Mouse (Mus musculus) liver, adult 2 months (tissue): ENCODE results near the gene Lmtk3. TPM values are rescaled to one million over a fixed set of nuclear protein-coding genes. Genes with fewer than 3 reads are reported as not detected.

Experiments
- DNase-seq: peaks from one replicate; pipeline ENCODE4 v3.0.0-alpha.2; 2011; ENCODE audit warnings: low read depth, low spot score; ENCODE audit errors: extremely low read depth
- H3K27ac ChIP-seq: fragments of 200-500 bp; replicated peaks from 2 replicates; pipeline ENCODE4 v1.5.1; 2012; ENCODE audit warnings: low read depth, mild to moderate bottlenecking, control low read depth, inconsistent platforms, low read length; ENCODE audit not compliant: insufficient read depth
- H3K27me3 ChIP-seq: fragments of 200-500 bp; 2 replicates; pipeline ENCODE4 v1.6.1; 2012; ENCODE audit warnings: mild to moderate bottlenecking, moderate library complexity, low read length, inconsistent platforms; ENCODE audit not compliant: control insufficient read depth, insufficient read depth
- H3K36me3 ChIP-seq: fragments of 200-500 bp; 2 replicates; pipeline ENCODE4 v1.6.1; 2012; ENCODE audit warnings: low read length, inconsistent platforms; ENCODE audit not compliant: control insufficient read depth, insufficient read depth
- H3K4me1 ChIP-seq: fragments of 200-500 bp; 2 replicates; pipeline ENCODE4 v1.6.1; 2011; ENCODE audit warnings: low read length; ENCODE audit not compliant: control insufficient read depth, insufficient read depth
- H3K4me3 ChIP-seq: fragments of 200-500 bp; 2 replicates; pipeline ENCODE4 v1.5.1; 2011; ENCODE audit warnings: low read depth, mild to moderate bottlenecking, control low read depth, low read length, moderate library complexity; ENCODE audit not compliant: insufficient read depth
- H3K79me2 ChIP-seq: fragments of 200-500 bp; 2 replicates; pipeline ENCODE4 v1.6.1; 2012; ENCODE audit warnings: inconsistent platforms, mild to moderate bottlenecking, low read length, moderate library complexity; ENCODE audit not compliant: control insufficient read depth, insufficient read depth
- H3K9ac ChIP-seq: fragments of 200-500 bp; 2 replicates; pipeline ENCODE4 v1.6.1; 2012; ENCODE audit warnings: low read depth, mild to moderate bottlenecking, control low read depth, inconsistent platforms, low read length
- CTCF ChIP-seq: fragments of 200-500 bp; IDR thresholded peaks from 2 replicates; pipeline ENCODE4 v1.5.1; 2011; ENCODE audit warnings: low read depth, low read length, control low read depth
- POLR2A ChIP-seq: fragments of 200-500 bp; IDR thresholded peaks from 2 replicates; pipeline ENCODE4 v1.6.1; 2011; ENCODE audit warnings: low read length, control low read depth; ENCODE audit not compliant: insufficient read depth; ENCODE audit errors: extremely low read depth
- WGBS: fragments of 180-500 bp; shearing (Covaris S2); methylation state at CpG from one replicate; pipeline ENCODE4 v1.1.7; 2018; 5-methylcytosine and 5-hydroxymethylcytosine counted together
- polyA plus RNA-seq: library from polyadenylated mRNA; depleted of rRNA; stranded (reverse); fragments of >200 nt; gene quantifications from 2 replicates; pipeline ENCODE4 v1.2.3, GENCODE M21; 2012; rRNA removed
- total RNA-seq: library from RNA; depleted of rRNA; stranded (reverse); fragments of >200 nt; gene quantifications from 2 replicates; pipeline ENCODE4 v1.2.3, GENCODE M21; 2014; rRNA removed

Lmtk3 gene
- total and polyA plus RNA-seq, 2 experiments = 0.02 TPM; not detected in 1

GRCm38 (mm10) chr7:45853089-45853488 lies 69.6 kb downstream of the Lmtk3 start:
- Histone ChIP-seq H3K4me3 (no peak overlapping the region), H3K9ac (no peak overlapping the region), H3K79me2 (no peaks in the 10 kb centered on the region), H3K4me1 (no peaks in the 10 kb centered on the region), H3K27ac (no peak overlapping the region), H3K36me3 (no peaks in the 10 kb centered on the region), H3K27me3 (peaks cover 5% of the 10 kb centered on the region; the same call in 1 of the 2 replicates)
- TF ChIP-seq POLR2A (no peak), CTCF (no peak)
- 85% methylated on average over 12 of the region's 12 CpGs for WGBS
- no peak for DNase-seq

Other genes starting within 250 kb of the Lmtk3 start
- gene Hsd17b14, start 228.8 kb upstream of the Lmtk3 start, total RNA-seq = not detected in 2 replicates
- gene Hsd17b14, start 228.8 kb upstream of the Lmtk3 start, polyA plus RNA-seq = not detected in 2 replicates
- gene Bcat2, start 213.6 kb upstream of the Lmtk3 start, total RNA-seq = 14.7 and 18.1 TPM in 2 replicates
- gene Bcat2, start 213.6 kb upstream of the Lmtk3 start, polyA plus RNA-seq = 41.0 and 54.5 TPM in 2 replicates
- 0.94 and 1.0 TPM in 2 replicates for gene Fgf21, start 168.2 kb upstream of the Lmtk3 start, total RNA-seq
- 3.7 and 4.3 TPM in 2 replicates for gene Fgf21, start 168.2 kb upstream of the Lmtk3 start, polyA plus RNA-seq
- gene Fut1, start 166.4 kb upstream of the Lmtk3 start, total RNA-seq = not detected in 2 replicates
- gene Fut1, start 166.4 kb upstream of the Lmtk3 start, polyA plus RNA-seq = 0.15 and 0.21 TPM in 2 replicates
- 0.09 TPM in 1 of 2 replicates, not detected in the other for gene Izumo1, start 161.9 kb upstream of the Lmtk3 start, total RNA-seq
- gene Izumo1, start 161.9 kb upstream of the Lmtk3 start, polyA plus RNA-seq = 0.04 and 0.13 TPM in 2 replicates
- 2.3 and 4.3 TPM in 2 replicates for gene Rasip1, start 156.2 kb upstream of the Lmtk3 start, total RNA-seq
- 3.6 and 5.1 TPM in 2 replicates for gene Rasip1, start 156.2 kb upstream of the Lmtk3 start, polyA plus RNA-seq
- gene Mamstr, start 143.8 kb upstream of the Lmtk3 start, total RNA-seq = 0.07 and 0.09 TPM in 2 replicates
- 0.10 and 0.19 TPM in 2 replicates for gene Mamstr, start 143.8 kb upstream of the Lmtk3 start, polyA plus RNA-seq
- 0.18 TPM in 1 of 2 replicates, not detected in the other for gene Fut2, start 117.3 kb upstream of the Lmtk3 start, total RNA-seq
- 0.05 and 0.14 TPM in 2 replicates for gene Fut2, start 117.3 kb upstream of the Lmtk3 start, polyA plus RNA-seq
- not detected in 2 replicates for gene Ntn5, start 99.7 kb upstream of the Lmtk3 start, total RNA-seq
- not detected in 2 replicates for gene Ntn5, start 99.7 kb upstream of the Lmtk3 start, polyA plus RNA-seq
- gene Sec1, start 89.3 kb upstream of the Lmtk3 start, total RNA-seq = not detected in 2 replicates
- not detected in 2 replicates for gene Sec1, start 89.3 kb upstream of the Lmtk3 start, polyA plus RNA-seq
- gene Car11, start 83.9 kb upstream of the Lmtk3 start, total RNA-seq = 0.09 and 0.13 TPM in 2 replicates
- gene Car11, start 83.9 kb upstream of the Lmtk3 start, polyA plus RNA-seq = 0.59 and 1.6 TPM in 2 replicates
- gene Dbp, start 78.7 kb upstream of the Lmtk3 start, total RNA-seq = 93.0 and 110 TPM in 2 replicates
- 8.6 and 17.0 TPM in 2 replicates for gene Dbp, start 78.7 kb upstream of the Lmtk3 start, polyA plus RNA-seq
- 436 and 542 TPM in 2 replicates for gene Rpl18, start 68.3 kb upstream of the Lmtk3 start, total RNA-seq
- gene Rpl18, start 68.3 kb upstream of the Lmtk3 start, polyA plus RNA-seq = 366 and 534 TPM in 2 replicates
- gene Sphk2, start 65.7 kb upstream of the Lmtk3 start, total RNA-seq = 13.4 and 15.2 TPM in 2 replicates
- gene Sphk2, start 65.7 kb upstream of the Lmtk3 start, polyA plus RNA-seq = 62.9 and 80.1 TPM in 2 replicates
- gene Fam83e, start 62.5 kb upstream of the Lmtk3 start, total RNA-seq = 0.18 TPM in 1 of 2 replicates, not detected in the other
- 0.05 and 0.10 TPM in 2 replicates for gene Fam83e, start 62.5 kb upstream of the Lmtk3 start, polyA plus RNA-seq
- not detected in 2 replicates for gene Spaca4, start 57.9 kb upstream of the Lmtk3 start, total RNA-seq
- gene Spaca4, start 57.9 kb upstream of the Lmtk3 start, polyA plus RNA-seq = not detected in 2 replicates
- not detected in 2 replicates for gene Sult2b1, start 931 bp downstream of the Lmtk3 start, total RNA-seq
- gene Sult2b1, start 931 bp downstream of the Lmtk3 start, polyA plus RNA-seq = 0.10 TPM in 1 of 2 replicates, not detected in the other
- 18.1 and 20.9 TPM in 2 replicates for gene Cyth2, start 30.8 kb downstream of the Lmtk3 start, total RNA-seq
- gene Cyth2, start 30.8 kb downstream of the Lmtk3 start, polyA plus RNA-seq = 14.2 and 14.8 TPM in 2 replicates
- gene Kcnj14, start 41.0 kb downstream of the Lmtk3 start, total RNA-seq = 0.07 TPM in 1 of 2 replicates, not detected in the other
- 0.11 TPM in 1 of 2 replicates, not detected in the other for gene Kcnj14, start 41.0 kb downstream of the Lmtk3 start, polyA plus RNA-seq
- 5.3 and 6.8 TPM in 2 replicates for gene Grwd1, start 47.2 kb downstream of the Lmtk3 start, total RNA-seq
- gene Grwd1, start 47.2 kb downstream of the Lmtk3 start, polyA plus RNA-seq = 7.5 and 11.0 TPM in 2 replicates
- 68.9 and 85.4 TPM in 2 replicates for gene Kdelr1, start 89.0 kb downstream of the Lmtk3 start, total RNA-seq
- 253 and 258 TPM in 2 replicates for gene Kdelr1, start 89.0 kb downstream of the Lmtk3 start, polyA plus RNA-seq
- gene Grin2d, start 94.6 kb downstream of the Lmtk3 start, total RNA-seq = under 0.01 and 0.07 TPM in 2 replicates
- 0.19 and 0.20 TPM in 2 replicates for gene Grin2d, start 94.6 kb downstream of the Lmtk3 start, polyA plus RNA-seq
- gene Syngr4, start 113.0 kb downstream of the Lmtk3 start, total RNA-seq = not detected in 2 replicates
- gene Syngr4, start 113.0 kb downstream of the Lmtk3 start, polyA plus RNA-seq = 0.12 TPM in 1 of 2 replicates, not detected in the other
- 16.6 and 27.7 TPM in 2 replicates for gene Tmem143, start 113.2 kb downstream of the Lmtk3 start, total RNA-seq
- 53.7 and 59.5 TPM in 2 replicates for gene Tmem143, start 113.2 kb downstream of the Lmtk3 start, polyA plus RNA-seq
- 2.1 and 3.6 TPM in 2 replicates for gene Emp3, start 137.7 kb downstream of the Lmtk3 start, total RNA-seq
- gene Emp3, start 137.7 kb downstream of the Lmtk3 start, polyA plus RNA-seq = 8.5 and 13.6 TPM in 2 replicates
- 0.18 TPM in 1 of 2 replicates, not detected in the other for gene Ccdc114, start 140.3 kb downstream of the Lmtk3 start, total RNA-seq
- gene Ccdc114, start 140.3 kb downstream of the Lmtk3 start, polyA plus RNA-seq = 0.06 and 0.32 TPM in 2 replicates
- gene Abcc6, start 246.6 kb downstream of the Lmtk3 start, total RNA-seq = 86.3 and 116 TPM in 2 replicates
- gene Abcc6, start 246.6 kb downstream of the Lmtk3 start, polyA plus RNA-seq = 120 and 192 TPM in 2 replicates
- gene Nomo1, start 250.0 kb downstream of the Lmtk3 start, total RNA-seq = 15.3 and 21.7 TPM in 2 replicates
- gene Nomo1, start 250.0 kb downstream of the Lmtk3 start, polyA plus RNA-seq = 16.9 and 19.7 TPM in 2 replicates